Mouse (Mus musculus) hindbrain, embryonic 11.5 days (tissue): Measurements from ENCODE around the gene Ino80d. TPM values are rescaled to one million over a fixed set of nuclear protein-coding genes. Genes with fewer than 3 reads are reported as not detected.
A peak's percentile ranks its signal among the peaks of the same experiment; 100 is the strongest.

Experiments used
- ATAC-seq: fragments of 200-750 bp; cut with Nextera tagmentation; 2 replicates; pipeline ENCODE4 v1.8.0; 2017; ENCODE audit warnings: mild to moderate bottlenecking, moderate TSS enrichment, moderate library complexity; ENCODE audit not compliant: low FRiP score
- DNase-seq: peaks from one replicate; pipeline ENCODE4 v3.0.0-alpha.2; 2015; ENCODE audit warnings: low spot score
- H3K27ac ChIP-seq: fragments of 300-500 bp; sonication (generic); 2 replicates; pipeline ENCODE4 v1.5.1; 2014; ENCODE audit warnings: mild to moderate bottlenecking, low read depth, low read length
- H3K27me3 ChIP-seq: fragments of 300-500 bp; sonication (generic); 2 replicates; pipeline ENCODE4 v1.6.1; 2014; ENCODE audit warnings: mild to moderate bottlenecking, low read length, moderate library complexity, mixed read lengths; ENCODE audit not compliant: control insufficient read depth, insufficient read depth
- H3K36me3 ChIP-seq: fragments of 300-500 bp; sonication (generic); 2 replicates; pipeline ENCODE4 v1.6.1; 2014; ENCODE audit warnings: mild to moderate bottlenecking, low read length, moderate library complexity, mixed read lengths; ENCODE audit not compliant: control insufficient read depth, insufficient read depth
- H3K4me1 ChIP-seq: fragments of 300-500 bp; sonication (generic); replicated peaks from 2 replicates; pipeline ENCODE4 v1.6.1; 2014; ENCODE audit warnings: low read length, mixed read lengths; ENCODE audit not compliant: control insufficient read depth, insufficient read depth
- H3K4me2 ChIP-seq: fragments of 300-500 bp; sonication (generic); replicated peaks from 2 replicates; pipeline ENCODE4 v1.6.1; 2014; ENCODE audit warnings: mild to moderate bottlenecking, low read depth, low read length
- H3K4me3 ChIP-seq: fragments of 300-500 bp; sonication (generic); 2 replicates; pipeline ENCODE4 v1.5.1; 2014; ENCODE audit warnings: low read depth, low read length
- H3K9ac ChIP-seq: fragments of 300-500 bp; sonication (generic); 2 replicates; pipeline ENCODE4 v1.6.1; 2014; ENCODE audit warnings: low read depth, low read length
- H3K9me3 ChIP-seq: fragments of 300-500 bp; sonication (generic); 2 replicates; pipeline ENCODE4 v1.6.1; 2016; ENCODE audit warnings: low read length; ENCODE audit not compliant: control insufficient read depth
- WGBS: fragments of 180-500 bp; shearing (Covaris S2); extraction: QIAGEN DNeasy Blood & Tissue Kit; methylation state at CpG from one replicate; pipeline ENCODE4 v1.1.7; 2014; 5-methylcytosine and 5-hydroxymethylcytosine counted together
- polyA plus RNA-seq: library from polyadenylated mRNA; unstranded; fragments of >200 nt; fragmentation: Nextera tagmentation; extraction: Ambion mirVana; gene quantifications from 2 replicates; pipeline ENCODE4 v1.2.1, GENCODE M21; 2014

Gene Ino80d
- polyA plus RNA-seq, 1 experiment from 2014 or later, result 16.8 TPM

DNA sequence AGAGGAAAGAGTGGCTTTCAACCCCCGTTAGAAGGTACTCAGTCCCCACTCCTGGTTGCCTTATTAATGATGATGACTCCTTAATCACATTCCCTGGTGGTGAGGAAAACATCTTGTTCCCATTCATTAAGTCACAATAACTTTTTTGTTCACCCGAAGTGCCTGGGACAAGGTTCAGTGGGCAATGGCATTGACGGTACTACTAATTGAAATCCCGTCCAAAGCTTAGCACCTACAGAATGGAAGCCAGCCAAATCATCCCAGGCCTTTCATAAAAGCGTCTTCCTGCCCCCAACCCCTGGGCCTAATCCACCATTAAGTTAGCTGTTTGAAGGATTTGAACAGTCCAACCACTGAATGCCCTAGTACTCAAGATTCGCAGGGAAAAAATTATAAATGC, 159.1 kb downstream of the Ino80d start:
- Histone ChIP-seq H3K27me3 (no peaks in the 10 kb centered on the region), H3K4me1 (no peaks in the 10 kb centered on the region), H3K4me3 (no peak overlapping the region), H3K27ac (no peak overlapping the region), H3K9me3 (no peaks in the 10 kb centered on the region), H3K4me2 (no peak overlapping the region), H3K36me3 (no peaks in the 10 kb centered on the region), H3K9ac (no peak overlapping the region)
- ATAC-seq, result no peak
- DNase-seq, result no peak
- 59% methylated on average over 6 of the region's 6 CpGs for WGBS

DNA sequence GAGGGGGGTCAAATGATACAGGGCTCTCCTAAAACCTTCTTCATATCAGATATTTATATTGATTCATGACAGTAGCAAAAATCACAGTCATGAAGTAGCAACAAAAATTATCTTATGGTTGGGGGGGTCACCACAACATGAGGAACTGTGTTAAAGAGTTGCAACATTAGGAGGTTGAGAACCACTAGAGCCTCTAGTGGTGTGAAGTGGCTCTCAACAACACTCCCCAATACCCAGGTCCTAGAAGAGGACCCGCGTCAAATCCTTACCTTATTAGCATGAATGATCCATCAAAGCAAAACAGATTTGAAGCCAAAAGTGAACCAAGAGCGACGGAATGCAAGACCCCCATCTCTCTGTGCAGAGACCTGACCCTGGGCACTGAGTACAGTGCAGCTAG, 161.4 kb downstream of the Ino80d start:
- no peaks in the 10 kb centered on the region for H3K9me3 ChIP-seq
- no peak for DNase-seq
- no peaks in the 10 kb centered on the region for H3K4me1 ChIP-seq
- H3K9ac ChIP-seq, result no peak overlapping the region
- H3K36me3 ChIP-seq, result no peaks in the 10 kb centered on the region
- WGBS, result 89% methylated on average over 4 of the region's 4 CpGs
- no peak for ATAC-seq
- no peak overlapping the region for H3K4me2 ChIP-seq
- no peak overlapping the region for H3K4me3 ChIP-seq
- no peaks in the 10 kb centered on the region for H3K27me3 ChIP-seq
- no peak overlapping the region for H3K27ac ChIP-seq

DNA sequence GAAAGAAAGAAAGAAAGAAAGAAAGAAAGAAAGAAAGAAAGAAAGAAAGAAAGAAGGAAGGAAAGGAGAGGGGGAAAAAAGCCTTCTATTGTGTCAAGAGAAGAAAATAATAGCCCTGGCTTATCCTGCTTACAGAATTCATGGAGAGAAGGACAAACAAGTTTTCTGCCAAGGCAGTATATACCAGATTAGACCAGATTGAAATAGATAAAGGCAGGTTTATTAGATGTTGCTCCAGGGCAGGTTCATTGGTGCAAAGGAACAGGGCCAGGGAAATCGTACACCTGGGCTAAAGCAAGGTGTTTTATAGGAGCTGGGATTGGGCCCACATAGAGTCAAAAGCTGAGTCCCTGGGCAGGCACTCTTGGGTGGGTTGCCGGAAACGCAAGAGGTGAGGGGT, 162.1 kb downstream of the Ino80d start:
- Histone ChIP-seq H3K9ac (no peak overlapping the region), H3K4me3 (no peak overlapping the region), H3K27ac (no peak overlapping the region), H3K4me2 (no peak overlapping the region), H3K36me3 (no peaks in the 10 kb centered on the region), H3K27me3 (no peaks in the 10 kb centered on the region), H3K9me3 (no peaks in the 10 kb centered on the region), H3K4me1 (no peaks in the 10 kb centered on the region)
- DNase-seq, result no peak
- WGBS, result 86% methylated on average over 3 of the region's 3 CpGs
- no peak for ATAC-seq

DNA sequence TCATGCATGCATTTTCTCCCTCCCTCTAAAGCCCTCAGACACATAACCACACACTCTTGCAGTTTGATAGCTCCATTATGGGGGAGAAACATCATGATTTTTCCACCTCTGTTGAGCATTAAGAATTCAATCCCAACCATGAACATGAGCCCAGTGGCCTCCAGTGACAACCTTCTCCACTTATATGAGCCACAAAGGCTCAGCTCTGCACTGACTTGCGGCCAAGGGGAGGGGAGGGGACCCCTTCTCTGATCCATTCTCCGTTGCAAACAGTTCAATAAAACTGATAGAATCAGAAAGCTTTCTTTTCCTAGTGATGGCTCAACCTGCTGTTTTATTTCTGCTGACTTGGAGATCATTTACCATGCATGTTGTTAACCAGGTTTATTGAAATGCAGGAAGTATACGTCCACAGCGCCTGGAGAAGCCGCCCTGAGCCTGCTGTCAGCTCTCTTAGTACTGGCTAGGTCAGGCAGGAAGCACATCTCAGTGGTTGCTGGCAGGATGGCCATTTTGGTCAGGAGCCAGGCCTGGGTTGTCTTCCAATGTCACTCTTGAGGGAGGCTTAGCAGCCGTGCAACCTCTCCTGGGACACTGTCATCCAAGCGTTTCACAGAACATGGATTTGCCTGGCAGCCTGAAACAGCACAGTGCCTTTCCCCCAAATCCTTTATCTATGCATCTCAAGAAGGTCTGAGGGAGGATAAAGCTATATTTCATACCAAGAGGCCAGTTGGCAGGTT, 163.2 kb downstream of the Ino80d start:
- DNase-seq (no peak), ATAC-seq (no peak)
- H3K27me3 ChIP-seq, result no peaks in the 10 kb centered on the region
- no peak overlapping the region for H3K9ac ChIP-seq
- H3K27ac ChIP-seq, result no peak overlapping the region
- H3K4me2 ChIP-seq, result no peak overlapping the region
- no peaks in the 10 kb centered on the region for H3K36me3 ChIP-seq
- no peak overlapping the region for H3K4me3 ChIP-seq
- 76% methylated on average over 7 of the region's 7 CpGs for WGBS
- H3K4me1 ChIP-seq, result no peaks in the 10 kb centered on the region
- no peaks in the 10 kb centered on the region for H3K9me3 ChIP-seq

DNA sequence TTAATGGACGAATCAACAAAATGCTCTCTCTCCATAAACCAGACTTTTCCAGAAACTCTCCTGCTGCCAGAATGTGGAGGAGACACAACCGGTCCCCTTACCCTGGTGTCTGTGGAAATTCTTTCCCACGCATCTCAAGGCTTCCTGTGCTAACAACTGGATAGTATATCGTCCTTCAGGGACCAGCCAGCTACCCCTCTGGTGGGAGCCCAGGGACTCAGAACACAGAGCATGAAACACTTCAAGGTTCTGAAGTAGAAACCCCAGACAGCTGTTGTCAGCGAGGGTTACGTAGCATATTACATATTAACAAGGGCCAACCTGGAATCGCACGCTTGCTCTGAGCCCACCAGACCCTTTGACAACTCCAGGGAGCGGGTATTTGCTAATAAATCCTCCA, 163.9 kb downstream of the Ino80d start:
- no peak overlapping the region for H3K4me3 ChIP-seq
- H3K27ac ChIP-seq, result no peak overlapping the region
- DNase-seq (no peak), ATAC-seq (no peak)
- no peaks in the 10 kb centered on the region for H3K4me1 ChIP-seq
- 74% methylated on average over 9 of the region's 9 CpGs for WGBS
- no peak overlapping the region for H3K4me2 ChIP-seq
- no peaks in the 10 kb centered on the region for H3K9me3 ChIP-seq
- H3K36me3 ChIP-seq, result no peaks in the 10 kb centered on the region
- H3K9ac ChIP-seq, result no peak overlapping the region
- H3K27me3 ChIP-seq, result no peaks in the 10 kb centered on the region

DNA sequence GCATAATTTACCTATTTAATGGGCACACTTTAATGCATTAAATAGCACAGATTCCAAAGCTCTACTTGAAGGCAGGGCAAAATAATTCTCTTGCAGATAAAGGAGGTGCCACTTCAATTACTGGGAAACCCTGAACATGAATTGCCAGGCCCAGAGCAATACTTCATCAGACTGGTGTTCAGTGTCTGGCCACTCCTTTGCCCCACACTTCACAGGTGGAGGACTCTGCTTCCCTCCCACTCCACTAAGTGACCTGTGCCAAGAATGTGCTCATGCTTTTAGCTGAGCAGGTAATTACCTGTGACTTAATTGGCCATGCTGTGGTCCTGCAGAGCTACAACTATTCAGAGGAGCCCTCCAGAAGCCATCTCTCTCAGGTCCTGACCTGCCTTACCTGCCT, 166.7 kb downstream of the Ino80d start:
- Histone ChIP-seq H3K4me2 (no peak overlapping the region), H3K27me3 (no peaks in the 10 kb centered on the region), H3K4me3 (no peak overlapping the region), H3K36me3 (no peaks in the 10 kb centered on the region), H3K9me3 (no peaks in the 10 kb centered on the region), H3K4me1 (no peaks in the 10 kb centered on the region), H3K9ac (no peak overlapping the region), H3K27ac (no peak overlapping the region)
- ATAC-seq (no peak), DNase-seq (no peak)

DNA sequence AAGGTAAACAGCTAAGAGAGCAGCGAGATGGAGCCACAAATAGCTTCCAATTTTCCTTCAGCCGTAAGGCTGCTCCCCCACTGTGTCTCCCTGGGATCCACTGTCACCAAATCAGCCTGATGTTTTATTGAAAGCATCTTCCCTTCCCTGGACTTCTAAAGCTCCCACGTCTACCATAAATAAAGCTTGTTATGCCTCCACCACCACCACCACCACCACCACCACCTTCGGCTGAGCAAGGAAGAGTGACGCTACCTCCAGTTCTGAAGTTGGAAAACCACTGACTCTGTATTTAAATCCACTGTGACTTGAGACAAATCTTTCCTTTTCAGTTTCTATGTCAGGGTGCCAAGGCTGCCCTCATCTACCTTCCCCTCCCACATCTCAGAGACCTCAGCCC, 167.5 kb downstream of the Ino80d start:
- H3K4me1 ChIP-seq, result no peaks in the 10 kb centered on the region
- no peak overlapping the region for H3K27ac ChIP-seq
- no peak overlapping the region for H3K4me3 ChIP-seq
- DNase-seq (no peak), ATAC-seq (no peak)
- no peaks in the 10 kb centered on the region for H3K27me3 ChIP-seq
- no peaks in the 10 kb centered on the region for H3K9me3 ChIP-seq
- H3K4me2 ChIP-seq, result no peak overlapping the region
- H3K9ac ChIP-seq, result no peak overlapping the region
- WGBS, result 56% methylated on average over 5 of the region's 5 CpGs
- H3K36me3 ChIP-seq, result no peaks in the 10 kb centered on the region

DNA sequence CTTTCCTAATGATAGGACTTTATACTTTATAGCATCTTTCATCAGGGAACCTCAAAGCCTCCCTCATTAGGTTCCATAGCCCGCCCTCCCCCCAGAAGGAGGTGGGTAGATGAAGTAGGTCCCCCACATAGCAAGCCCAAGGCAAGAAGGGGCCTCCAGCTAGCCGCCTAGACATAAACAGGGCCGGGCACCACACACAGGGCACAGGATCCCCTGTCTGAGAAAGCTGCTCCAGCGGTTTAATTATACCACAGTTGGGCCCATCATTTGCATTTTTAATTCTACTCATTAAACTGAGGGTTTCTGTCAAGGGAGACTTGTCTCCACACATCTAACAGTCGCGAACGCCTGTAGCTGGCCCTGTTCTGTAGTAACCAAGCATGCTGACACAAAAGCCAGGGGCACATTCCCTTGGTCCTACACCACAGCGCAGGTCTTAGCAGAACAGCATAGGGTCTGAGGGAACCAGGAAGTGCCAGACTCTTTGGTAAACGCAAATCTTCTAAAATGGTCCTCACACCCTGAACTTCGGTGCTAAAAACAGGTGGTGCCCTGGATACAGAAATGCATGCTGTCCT, 179.6 kb downstream of the Ino80d start:
- no peak overlapping the region for H3K27ac ChIP-seq
- no peak overlapping the region for H3K4me3 ChIP-seq
- DNase-seq (no peak), ATAC-seq (no peak)
- no peaks in the 10 kb centered on the region for H3K36me3 ChIP-seq
- H3K4me1 ChIP-seq, result peaks cover 3% of the 10 kb centered on the region; the same call in 1 of the 2 replicates
- H3K9ac ChIP-seq, result no peak overlapping the region
- 84% methylated on average over 10 of the region's 10 CpGs for WGBS
- no peak overlapping the region for H3K4me2 ChIP-seq
- no peaks in the 10 kb centered on the region for H3K27me3 ChIP-seq
- H3K9me3 ChIP-seq, result no peaks in the 10 kb centered on the region

DNA sequence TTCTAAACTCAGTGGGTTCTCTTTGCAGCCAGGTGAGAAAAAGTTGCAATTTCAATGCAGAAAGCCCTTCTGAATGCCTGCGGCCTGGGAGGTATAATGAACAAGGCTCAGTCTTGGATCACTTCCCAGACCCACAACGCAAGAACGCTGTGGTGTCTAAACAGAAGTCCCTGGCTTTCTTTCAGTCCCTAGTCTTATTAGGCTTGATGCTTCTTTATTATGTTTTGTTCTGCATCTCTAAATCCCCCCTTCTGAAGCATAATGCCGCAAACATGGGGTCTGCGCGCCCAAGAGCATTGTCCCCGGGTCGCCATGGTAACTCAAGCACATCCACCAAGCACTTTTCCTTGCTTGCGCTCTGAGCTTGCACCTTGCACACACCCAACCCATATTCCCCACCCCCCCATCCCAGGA, 180.4 kb downstream of the Ino80d start:
- WGBS, result 56% methylated on average over 9 of the region's 9 CpGs
- DNase-seq (peak; percentile 58), ATAC-seq (peak; percentile 63; the same call in 1 of the 2 replicates)
- H3K27me3 ChIP-seq, result no peaks in the 10 kb centered on the region
- no peak overlapping the region for H3K4me2 ChIP-seq
- no peak overlapping the region for H3K9ac ChIP-seq
- no peaks in the 10 kb centered on the region for H3K36me3 ChIP-seq
- no peaks in the 10 kb centered on the region for H3K9me3 ChIP-seq
- peaks cover 3% of the 10 kb centered on the region; the same call in 1 of the 2 replicates for H3K4me1 ChIP-seq
- no peak overlapping the region for H3K4me3 ChIP-seq
- no peak overlapping the region for H3K27ac ChIP-seq
